Mouse (Mus musculus) megakaryocyte, embryonic 14.5 days (primary cell): ENCODE measurements around the gene Slc22a12.

Source experiments
- FLI1 ChIP-seq: IDR thresholded peaks from 2 replicates; pipeline ENCODE4 v1.6.1; 2012; ENCODE audit warnings: low read length, inconsistent platforms, mixed read lengths
- GATA1 ChIP-seq: IDR thresholded peaks from 3 replicates; pipeline ENCODE4 v1.6.1; 2012; ENCODE audit warnings: mixed read lengths, low read length, inconsistent platforms, borderline replicate concordance

DNA sequence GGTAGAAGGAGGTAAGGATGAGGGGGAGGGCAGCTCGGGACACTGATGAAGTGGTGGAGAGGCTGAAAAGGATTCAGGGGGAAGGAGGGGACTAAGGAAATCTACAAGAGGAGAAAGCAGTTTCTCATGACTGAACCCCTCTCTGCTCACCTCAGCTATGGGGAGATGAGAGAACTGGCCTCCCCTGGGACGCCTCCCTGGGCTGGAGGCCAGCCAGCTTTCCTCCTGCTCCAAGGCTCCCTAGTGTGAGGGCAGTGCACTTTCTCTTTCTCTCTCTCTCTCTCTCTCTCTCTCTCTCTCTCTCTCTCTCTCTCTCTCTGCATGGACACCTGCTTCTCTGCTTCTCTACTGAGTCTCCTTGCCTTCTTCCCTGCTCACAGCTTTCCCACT is 42.2 kb downstream of the Slc22a12 start:
- no peak for TF ChIP-seq GATA1
- TF ChIP-seq FLI1 = no peak
